Mouse (Mus musculus) kidney, embryonic 15.5 days (tissue): ENCODE data around the gene Kcna10. TPM values are rescaled to one million over a fixed set of nuclear protein-coding genes. Genes with fewer than 3 reads are reported as not detected.

ENCODE experiments used
- ATAC-seq: fragments of 200-750 bp; cut with Nextera tagmentation; replicated peaks from 2 replicates; pipeline ENCODE4 v1.8.0; 2017; ENCODE audit warnings: moderate TSS enrichment; ENCODE audit not compliant: low FRiP score
- H3K27ac ChIP-seq: fragments of 300-500 bp; sonication (generic); 2 replicates; pipeline ENCODE4 v1.5.1; 2015; ENCODE audit warnings: mild to moderate bottlenecking, inconsistent platforms
- H3K27me3 ChIP-seq: fragments of 300-500 bp; sonication (generic); 2 replicates; pipeline ENCODE4 v1.6.1; 2015; ENCODE audit warnings: inconsistent platforms
- H3K36me3 ChIP-seq: fragments of 300-500 bp; sonication (generic); 2 replicates; pipeline ENCODE4 v1.6.1; 2015; ENCODE audit warnings: inconsistent platforms
- H3K4me1 ChIP-seq: fragments of 300-500 bp; sonication (generic); 2 replicates; pipeline ENCODE4 v1.6.1; 2015; ENCODE audit warnings: inconsistent platforms
- H3K4me2 ChIP-seq: fragments of 300-500 bp; sonication (generic); 2 replicates; pipeline ENCODE4 v1.6.1; 2015; ENCODE audit warnings: moderate library complexity, mild to moderate bottlenecking, inconsistent platforms
- H3K4me3 ChIP-seq: fragments of 300-500 bp; sonication (generic); replicated peaks from 2 replicates; pipeline ENCODE4 v1.5.1; 2015; ENCODE audit warnings: mild to moderate bottlenecking, inconsistent platforms
- H3K9ac ChIP-seq: fragments of 300-500 bp; sonication (generic); 2 replicates; pipeline ENCODE4 v1.6.1; 2015; ENCODE audit warnings: mild to moderate bottlenecking, inconsistent platforms
- H3K9me3 ChIP-seq: fragments of 300-500 bp; sonication (generic); replicated peaks from 2 replicates; pipeline ENCODE4 v1.6.1; 2016; ENCODE audit warnings: inconsistent platforms
- WGBS: fragments of 180-500 bp; shearing (Covaris S2); methylation state at CpG from one replicate; pipeline ENCODE4 v1.1.7; 2015; ENCODE audit warnings: mixed read lengths; 5-methylcytosine and 5-hydroxymethylcytosine counted together
- polyA plus RNA-seq: library from polyadenylated mRNA; unstranded; fragments of >200 nt; fragmentation: Nextera tagmentation; extraction: Ambion mirVana; gene quantifications from 2 replicates; pipeline ENCODE4 v1.2.1, GENCODE M21; 2015

The Kcna10 gene
- polyA plus RNA-seq, 1 experiment from 2014 or later, result not detected

GRCm38 (mm10) chr3:107171964-107172363 is 10.9 kb upstream of the Kcna10 start:
- Histone ChIP-seq H3K9me3 (no peaks in the 10 kb centered on the region), H3K9ac (no peak overlapping the region), H3K27ac (no peak overlapping the region), H3K4me2 (no peak overlapping the region), H3K4me1 (no peaks in the 10 kb centered on the region), H3K4me3 (no peak overlapping the region), H3K36me3 (no peaks in the 10 kb centered on the region), H3K27me3 (no peaks in the 10 kb centered on the region)
- 63% methylated on average over 3 of the region's 3 CpGs for WGBS
- no peak for ATAC-seq

GRCm38 (mm10) chr3:107172556-107172955 is 10.3 kb upstream of the Kcna10 start:
- H3K27ac ChIP-seq, result no peak overlapping the region
- no peaks in the 10 kb centered on the region for H3K4me1 ChIP-seq
- no peaks in the 10 kb centered on the region for H3K36me3 ChIP-seq
- H3K9ac ChIP-seq, result no peak overlapping the region
- H3K4me3 ChIP-seq, result no peak overlapping the region
- ATAC-seq, result no peak
- no peak overlapping the region for H3K4me2 ChIP-seq
- no peaks in the 10 kb centered on the region for H3K9me3 ChIP-seq
- no peaks in the 10 kb centered on the region for H3K27me3 ChIP-seq
- 90% methylated on average over 1 of the region's 1 CpGs for WGBS

- no peak overlapping the region for H3K27ac ChIP-seq
- H3K36me3 ChIP-seq, result no peaks in the 10 kb centered on the region
- no peak overlapping the region for H3K4me2 ChIP-seq
- H3K9me3 ChIP-seq, result no peaks in the 10 kb centered on the region
- no peak overlapping the region for H3K4me3 ChIP-seq
- WGBS, result 68% methylated on average over 4 of the region's 4 CpGs
- H3K27me3 ChIP-seq, result no peaks in the 10 kb centered on the region
- no peaks in the 10 kb centered on the region for H3K4me1 ChIP-seq
- ATAC-seq, result no peak
- H3K9ac ChIP-seq, result no peak overlapping the region
These were observed 7.4 kb upstream of the Kcna10 start for GRCm38 (mm10) chr3:107175486-107175885.

GRCm38 (mm10) chr3:107176501-107176900 is 6.4 kb upstream of the Kcna10 start:
- H3K4me3 ChIP-seq, result no peak overlapping the region
- WGBS, result 54% methylated on average over 9 of the region's 9 CpGs
- no peak for ATAC-seq
- no peaks in the 10 kb centered on the region for H3K27me3 ChIP-seq
- no peak overlapping the region for H3K9ac ChIP-seq
- H3K9me3 ChIP-seq, result no peaks in the 10 kb centered on the region
- H3K4me1 ChIP-seq, result no peaks in the 10 kb centered on the region
- H3K4me2 ChIP-seq, result no peak overlapping the region
- H3K36me3 ChIP-seq, result no peaks in the 10 kb centered on the region
- H3K27ac ChIP-seq, result no peak overlapping the region

GRCm38 (mm10) chr3:107180860-107181259 is 2.0 kb upstream of the Kcna10 start:
- 91% methylated on average over 2 of the region's 2 CpGs for WGBS
- no peak for ATAC-seq

GRCm38 (mm10) chr3:107183178-107183577 is 322 bp downstream of the Kcna10 start:
- no peak overlapping the region for H3K4me2 ChIP-seq
- no peak overlapping the region for H3K27ac ChIP-seq
- no peak overlapping the region for H3K4me3 ChIP-seq
- no peaks in the 10 kb centered on the region for H3K4me1 ChIP-seq
- WGBS, result 78% methylated on average over 3 of the region's 3 CpGs
- no peak overlapping the region for H3K9ac ChIP-seq
- no peak for ATAC-seq
- no peaks in the 10 kb centered on the region for H3K9me3 ChIP-seq
- no peaks in the 10 kb centered on the region for H3K36me3 ChIP-seq
- no peaks in the 10 kb centered on the region for H3K27me3 ChIP-seq

More at GRCm38 (mm10) chr3:107180860-107181259, 2.0 kb upstream of the Kcna10 start:
- Histone ChIP-seq H3K4me1 (no peaks in the 10 kb centered on the region), H3K27me3 (no peaks in the 10 kb centered on the region), H3K9me3 (no peaks in the 10 kb centered on the region), H3K4me3 (no peak overlapping the region), H3K4me2 (no peak overlapping the region), H3K27ac (no peak overlapping the region), H3K36me3 (no peaks in the 10 kb centered on the region), H3K9ac (no peak overlapping the region)

- Histone ChIP-seq H3K4me3 (no peak overlapping the region), H3K27ac (no peak overlapping the region), H3K4me1 (no peaks in the 10 kb centered on the region), H3K36me3 (no peaks in the 10 kb centered on the region), H3K9ac (no peak overlapping the region), H3K9me3 (no peaks in the 10 kb centered on the region), H3K4me2 (no peak overlapping the region), H3K27me3 (no peaks in the 10 kb centered on the region)
- WGBS, result 84% methylated on average over 3 of the region's 3 CpGs
- ATAC-seq, result no peak
These were observed 2.7 kb downstream of the Kcna10 start for GRCm38 (mm10) chr3:107185597-107185996.

GRCm38 (mm10) chr3:107187022-107187421 is 4.2 kb downstream of the Kcna10 start:
- ATAC-seq, result no peak
- H3K9ac ChIP-seq, result no peak overlapping the region
- no peaks in the 10 kb centered on the region for H3K36me3 ChIP-seq
- no peak overlapping the region for H3K4me2 ChIP-seq
- H3K27ac ChIP-seq, result no peak overlapping the region
- no peaks in the 10 kb centered on the region for H3K9me3 ChIP-seq
- no peak overlapping the region for H3K4me3 ChIP-seq
- H3K27me3 ChIP-seq, result no peaks in the 10 kb centered on the region
- H3K4me1 ChIP-seq, result no peaks in the 10 kb centered on the region
- 84% methylated on average over 4 of the region's 4 CpGs for WGBS

- Histone ChIP-seq H3K9me3 (no peaks in the 10 kb centered on the region), H3K4me3 (no peak overlapping the region), H3K36me3 (no peaks in the 10 kb centered on the region), H3K4me1 (no peaks in the 10 kb centered on the region), H3K9ac (no peak overlapping the region), H3K27ac (no peak overlapping the region), H3K4me2 (no peak overlapping the region), H3K27me3 (no peaks in the 10 kb centered on the region)
- WGBS, result 46% methylated on average over 6 of the region's 6 CpGs
- no peak for ATAC-seq
These were observed 5.5 kb downstream of the Kcna10 start for GRCm38 (mm10) chr3:107188226-107188899.

GRCm38 (mm10) chr3:107201310-107202180 is 18.7 kb downstream of the Kcna10 start:
- ATAC-seq, result no peak
- H3K4me1 ChIP-seq, result 0 out of 2 replicates have a peak, but pooled peaks cover 2% of the 10 kb centered on the region
- H3K4me3 ChIP-seq, result no peak overlapping the region
- H3K4me2 ChIP-seq, result no peak overlapping the region
- WGBS, result 35% methylated on average over 9 of the region's 9 CpGs
- no peak overlapping the region for H3K9ac ChIP-seq
- H3K27ac ChIP-seq, result no peak overlapping the region
- peaks cover 5% of the 10 kb centered on the region; the same call in 1 of the 2 replicates for H3K27me3 ChIP-seq
- no peaks in the 10 kb centered on the region for H3K36me3 ChIP-seq
- H3K9me3 ChIP-seq, result no peaks in the 10 kb centered on the region

GRCm38 (mm10) chr3:107204413-107204812 is 21.6 kb downstream of the Kcna10 start:
- Histone ChIP-seq H3K36me3 (no peaks in the 10 kb centered on the region), H3K9ac (no peak overlapping the region), H3K9me3 (no peaks in the 10 kb centered on the region), H3K27me3 (peaks cover 5% of the 10 kb centered on the region; the same call in 1 of the 2 replicates), H3K4me3 (no peak overlapping the region), H3K4me1 (peaks cover 11% of the 10 kb centered on the region; the same call in 1 of the 2 replicates), H3K27ac (no peak overlapping the region), H3K4me2 (no peak overlapping the region)
- no peak for ATAC-seq
- WGBS, result 89% methylated on average over 3 of the region's 3 CpGs

GRCm38 (mm10) chr3:107205170-107205569 is 22.3 kb downstream of the Kcna10 start:
- H3K9ac ChIP-seq, result no peak overlapping the region
- no peak for ATAC-seq
- no peak overlapping the region for H3K27ac ChIP-seq
- H3K4me2 ChIP-seq, result no peak overlapping the region
- H3K9me3 ChIP-seq, result no peaks in the 10 kb centered on the region
- H3K36me3 ChIP-seq, result no peaks in the 10 kb centered on the region
- H3K4me1 ChIP-seq, result peaks cover 11% of the 10 kb centered on the region; the same call in 1 of the 2 replicates
- H3K27me3 ChIP-seq, result peaks cover 5% of the 10 kb centered on the region; the same call in 1 of the 2 replicates
- no peak overlapping the region for H3K4me3 ChIP-seq
